Mouse (Mus musculus): ENCODE measurements around the gene Gm13101. TPM values are rescaled to one million over a fixed set of nuclear protein-coding genes. Genes with fewer than 3 reads are reported as not detected.
"Not testable (repeated sequence)": the region's sequence is repeated elsewhere in the genome, so short reads cannot be mapped to it uniquely, and the experiment has no call there.

Gm13101 gene
- not detected in 2 replicates for polyA plus RNA-seq (2016; fragmentation: Nextera tagmentation; extraction: Ambion mirVana)

DNA sequence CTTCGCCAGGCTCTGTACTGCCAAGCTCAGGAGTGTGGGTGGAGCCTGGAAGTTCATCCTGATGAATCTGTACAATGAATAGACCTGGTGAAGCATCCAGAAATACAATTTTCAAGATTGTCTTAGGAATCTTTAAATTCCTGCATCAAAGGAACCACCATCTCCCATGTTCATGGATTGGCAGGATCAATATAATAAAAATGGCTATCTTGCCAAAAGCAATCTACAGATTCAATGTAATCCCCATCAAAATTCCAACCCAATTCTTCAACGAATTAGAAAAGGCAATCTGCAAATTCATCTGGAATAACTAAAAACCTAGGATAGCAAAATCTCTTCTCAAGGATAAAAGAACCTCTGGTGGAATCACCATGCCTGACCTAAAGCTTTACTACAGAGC lies at the start of gene Gm13101:
Gene Gm13101, minus strand, starts transcription at position 101 of the 400 bp plus-strand sequence.
- H3K9me3 ChIP-seq (replicated peaks), result peaks cover 10% of the 10 kb centered on the region; the same call in 1 of the 2 replicates
- not testable (repeated sequence) for H3K36me3 ChIP-seq; H3K4me2 ChIP-seq (replicated peaks); H3K27me3 ChIP-seq; H3K9ac ChIP-seq; ATAC-seq (ENCODE audit: low FRiP score); H3K4me3 ChIP-seq; H3K27ac ChIP-seq; H3K4me1 ChIP-seq
- 57% methylated on average over 2 of the region's 2 CpGs for WGBS

GRCm38 (mm10) chr4:143994269-143994668 lies 27.5 kb upstream of the Gm13101 start, which contains the start of gene Pramef17:
TSS of gene Pramef17 (minus strand) at chr4:143994369.
- not testable (repeated sequence) for ATAC-seq (ENCODE audit: low FRiP score); H3K4me2 ChIP-seq (replicated peaks); H3K9me3 ChIP-seq (replicated peaks); H3K4me3 ChIP-seq; H3K27ac ChIP-seq; H3K27me3 ChIP-seq; H3K9ac ChIP-seq; H3K4me1 ChIP-seq; H3K36me3 ChIP-seq
- WGBS, result 60% methylated on average over 3 of the region's 3 CpGs

DNA sequence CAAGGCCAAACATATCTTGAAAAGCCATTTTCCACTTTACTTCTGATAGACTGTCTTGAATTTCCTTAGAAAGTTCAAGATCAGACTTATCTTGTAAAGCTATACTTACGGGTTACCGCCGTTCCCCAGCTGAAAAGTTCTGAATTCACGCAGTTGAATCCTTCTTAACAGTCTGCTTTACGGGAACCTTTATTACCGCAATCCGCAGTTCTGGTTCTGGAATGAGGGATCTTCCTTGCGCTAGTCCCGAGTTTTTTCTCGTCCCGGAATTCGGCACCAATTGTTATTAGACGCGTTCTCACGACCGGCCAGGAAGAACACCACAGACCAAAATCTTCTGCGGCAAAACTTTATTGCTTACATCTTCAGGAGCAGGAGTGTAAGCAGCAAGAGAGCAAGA lies 21.4 kb upstream of the Gm13101 start:
- not testable (repeated sequence) for H3K36me3 ChIP-seq; ATAC-seq (ENCODE audit: low FRiP score); H3K27ac ChIP-seq; H3K9me3 ChIP-seq (replicated peaks); H3K4me1 ChIP-seq; H3K4me3 ChIP-seq; H3K27me3 ChIP-seq; H3K9ac ChIP-seq; H3K4me2 ChIP-seq (replicated peaks)
- 95% methylated on average over 16 of the region's 17 CpGs for WGBS

GRCm38 (mm10) chr4:143987475-143987941 lies 20.8 kb upstream of the Gm13101 start:
- WGBS, result 85% methylated on average over 13 of the region's 17 CpGs
- not testable (repeated sequence) for H3K4me2 ChIP-seq (replicated peaks); ATAC-seq (ENCODE audit: low FRiP score); H3K9ac ChIP-seq; H3K27ac ChIP-seq; H3K9me3 ChIP-seq (replicated peaks); H3K27me3 ChIP-seq; H3K36me3 ChIP-seq; H3K4me1 ChIP-seq; H3K4me3 ChIP-seq

DNA sequence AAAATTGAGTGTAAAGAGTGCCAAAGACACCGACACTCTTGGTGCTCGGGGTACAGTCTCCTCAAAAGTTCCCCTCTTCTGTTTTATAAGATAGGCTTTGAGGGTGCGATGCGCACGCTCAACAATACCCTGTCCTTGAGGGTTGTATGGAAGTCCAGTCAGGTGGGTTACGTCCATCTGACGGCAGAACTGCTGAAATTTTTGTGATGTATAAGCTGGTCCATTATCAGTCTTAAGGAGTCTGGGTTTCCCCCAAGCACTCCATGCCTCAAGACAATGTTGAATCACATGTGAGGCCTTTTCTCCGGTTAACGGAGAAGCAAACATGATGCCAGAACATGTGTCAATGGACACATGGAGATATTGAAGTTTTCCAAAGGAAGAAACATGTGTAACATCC lies 19.0 kb upstream of the Gm13101 start:
- not testable (repeated sequence) for H3K9me3 ChIP-seq (replicated peaks)

DNA sequence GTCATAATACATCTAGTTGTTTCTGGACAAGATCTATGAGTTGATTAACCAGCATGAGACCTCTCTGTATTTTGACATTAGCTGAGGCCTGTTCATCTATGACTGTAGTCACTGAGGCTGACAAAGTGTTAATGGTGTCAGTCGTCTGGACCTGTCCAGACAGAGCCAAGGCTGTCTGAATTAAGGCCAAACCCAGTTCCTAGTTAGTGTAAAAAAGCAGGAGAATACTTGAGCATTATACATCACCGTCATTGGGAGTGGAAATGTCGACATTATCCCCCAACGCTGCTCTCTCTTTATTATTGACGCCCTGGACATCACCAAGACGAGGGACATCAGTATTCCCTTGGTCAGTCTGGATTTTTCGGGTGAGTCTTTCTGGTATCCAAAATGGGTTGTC lies 18.4 kb upstream of the Gm13101 start:
- H3K27ac ChIP-seq; H3K4me2 ChIP-seq (replicated peaks); H3K4me3 ChIP-seq; H3K4me1 ChIP-seq; H3K9me3 ChIP-seq (replicated peaks); ATAC-seq (ENCODE audit: low FRiP score); H3K36me3 ChIP-seq; H3K27me3 ChIP-seq; H3K9ac ChIP-seq: not testable (repeated sequence)
- WGBS, result no CpG with 5 or more reads among the region's 7 CpGs

More for the DNA sequence above, 19.0 kb upstream of the Gm13101 start:
- ATAC-seq (ENCODE audit: low FRiP score); H3K4me2 ChIP-seq (replicated peaks); H3K36me3 ChIP-seq; H3K4me1 ChIP-seq; H3K27ac ChIP-seq; H3K4me3 ChIP-seq; H3K27me3 ChIP-seq; H3K9ac ChIP-seq: not testable (repeated sequence)
- 94% methylated on average over 4 of the region's 9 CpGs for WGBS

- not testable (repeated sequence) for H3K36me3 ChIP-seq; H3K27me3 ChIP-seq; H3K4me2 ChIP-seq (replicated peaks); H3K4me3 ChIP-seq; H3K9me3 ChIP-seq (replicated peaks); ATAC-seq (ENCODE audit: low FRiP score); H3K4me1 ChIP-seq; H3K9ac ChIP-seq; H3K27ac ChIP-seq
- WGBS, result 56% methylated on average over 1 of the region's 1 CpGs
Observed at GRCm38 (mm10) chr4:143983446-143983845, 16.7 kb upstream of the Gm13101 start.

GRCm38 (mm10) chr4:143950916-143951315 lies 15.8 kb downstream of the Gm13101 start, which contains the start of gene Pramef25:
TSS of gene Pramef25 (minus strand) at chr4:143951016.
- 97% methylated on average over 1 of the region's 1 CpGs for WGBS
- peaks cover 20% of the 10 kb centered on the region for H3K9me3 ChIP-seq (replicated peaks)
- H3K4me2 ChIP-seq (replicated peaks); H3K9ac ChIP-seq; H3K4me3 ChIP-seq; H3K27ac ChIP-seq; H3K4me1 ChIP-seq; ATAC-seq (ENCODE audit: low FRiP score); H3K27me3 ChIP-seq; H3K36me3 ChIP-seq: not testable (repeated sequence)

Other genes starting within 250 kb of the Gm13101 start
- not detected in 2 replicates for gene Gm13078, start 247.5 kb downstream of the Gm13101 start, polyA plus RNA-seq (2016; fragmentation: Nextera tagmentation; extraction: Ambion mirVana)
- gene Gm13023, start 177.6 kb downstream of the Gm13101 start, polyA plus RNA-seq (2016; fragmentation: Nextera tagmentation; extraction: Ambion mirVana), result not detected in 2 replicates
- not detected in 2 replicates for gene Gm13084, start 150.9 kb downstream of the Gm13101 start, polyA plus RNA-seq (2016; fragmentation: Nextera tagmentation; extraction: Ambion mirVana)
- not detected in 2 replicates for gene Gm13103, start 120.5 kb downstream of the Gm13101 start, polyA plus RNA-seq (2016; fragmentation: Nextera tagmentation; extraction: Ambion mirVana)
- not detected in 2 replicates for gene Pramef6, start 66.6 kb downstream of the Gm13101 start, polyA plus RNA-seq (2016; fragmentation: Nextera tagmentation; extraction: Ambion mirVana)
- gene Pramef25, start 15.9 kb downstream of the Gm13101 start, polyA plus RNA-seq (2016; fragmentation: Nextera tagmentation; extraction: Ambion mirVana), result not detected in 2 replicates
- gene Pramef17, start 27.4 kb upstream of the Gm13101 start, polyA plus RNA-seq (2016; fragmentation: Nextera tagmentation; extraction: Ambion mirVana), result not detected in 2 replicates
- not detected in 2 replicates for gene Pramel4, start 92.2 kb upstream of the Gm13101 start, polyA plus RNA-seq (2016; fragmentation: Nextera tagmentation; extraction: Ambion mirVana)
- gene Gm13102, start 139.5 kb upstream of the Gm13101 start, polyA plus RNA-seq (2016; fragmentation: Nextera tagmentation; extraction: Ambion mirVana), result not detected in 2 replicates
- gene Oog3, start 195.7 kb upstream of the Gm13101 start, polyA plus RNA-seq (2016; fragmentation: Nextera tagmentation; extraction: Ambion mirVana), result not detected in 2 replicates
- gene Oog2, start 223.8 kb upstream of the Gm13101 start, polyA plus RNA-seq (2016; fragmentation: Nextera tagmentation; extraction: Ambion mirVana), result not detected in 2 replicates
- gene C87977, start 246.4 kb upstream of the Gm13101 start, polyA plus RNA-seq (2016; fragmentation: Nextera tagmentation; extraction: Ambion mirVana), result not detected in 2 replicates

Measured in hindbrain, embryonic 12.5 days (tissue).